Mouse (Mus musculus): ENCODE measurements around the gene Syt8.

DNA sequence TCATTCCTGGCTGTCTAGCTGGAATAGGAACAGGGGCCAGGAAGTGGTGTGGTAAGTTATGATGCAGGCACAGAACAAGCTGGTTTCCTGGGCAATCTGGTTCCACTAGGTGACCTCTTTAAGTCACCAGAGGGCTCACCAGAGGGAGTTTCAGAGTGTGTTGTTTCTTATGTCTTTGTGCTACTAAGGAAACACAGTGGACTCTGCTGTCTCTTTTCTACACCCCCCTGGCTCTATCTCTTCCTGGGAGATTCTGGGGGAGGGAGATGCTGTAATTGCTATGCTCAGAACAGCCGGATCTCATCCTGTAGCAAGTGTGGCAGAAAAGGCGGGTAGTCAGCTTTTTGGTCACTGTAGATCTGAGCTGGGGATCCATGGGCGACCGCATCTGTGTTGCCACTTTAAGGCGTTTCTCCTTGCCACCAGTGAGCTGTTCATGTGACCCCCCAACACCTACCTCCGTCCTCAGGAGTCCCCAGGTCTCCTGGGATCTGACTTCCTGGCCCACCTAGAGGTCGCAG, 35.6 kb downstream of the Syt8 start:
- TF ChIP-seq CTCF (IDR thresholded peaks at IDR 0.05; ENCODE audit: control insufficient read depth, insufficient read depth, low read length), result no peak
- no peak for TF ChIP-seq POLR2A (IDR thresholded peaks at IDR 0.05; ENCODE audit: borderline replicate concordance, control insufficient read depth, low read depth, low read length)
